ENCODE assay signal across 8 mouse cellular contexts in genomic region chr19:6268170-6268528, GRCm38 (mm10). TPM values are rescaled to one million over a fixed set of nuclear protein-coding genes. Genes with fewer than 3 reads are reported as not detected.
A peak's percentile ranks its signal among the peaks of the same experiment; 100 is the strongest.
DNase-seq lines count a peak whose midpoint lies in the region; ATAC-seq lines count a peak whose summit lies in the region.

No protein-coding gene starts in this region.

- peaks cover 18% of the 10 kb centered on the region for H3K27me3 ChIP-seq in hindbrain, embryonic 13.5 days

- 18% methylated on average over 8 of the region's 8 CpGs for WGBS in hindbrain, embryonic 13.5 days

- no peaks in the 10 kb centered on the region; the same call in 1 of the 2 replicates for H3K4me1 ChIP-seq in hindbrain, embryonic 13.5 days (replicated peaks)

- H3K4me3 ChIP-seq in hindbrain, embryonic 13.5 days = no peak overlapping the region

- H3K36me3 ChIP-seq in hindbrain, embryonic 13.5 days = no peaks in the 10 kb centered on the region

- ATAC-seq in hindbrain, embryonic 13.5 days (ENCODE audit: low FRiP score) = peak; percentile 71

- H3K27ac ChIP-seq in hindbrain, embryonic 13.5 days = no peak overlapping the region

- peak; percentile 89 for DNase-seq in MN1 (ENCODE audit: low spot score)
- DNase-seq in c-Kit-positive CD71-positive TER-119-negative erythroid progenitor cells, embryonic 14.5 days (ENCODE audit: low read depth) = peak; percentile 85
- DNase-seq in forelimb bud, embryonic 11.5 days (ENCODE audit: low read depth, low spot score) = peak; percentile 91
- peak; percentile 77 to 87 for DNase-seq in layer of hippocampus, postnatal 14 days (ENCODE audit: low spot score in 2 of 2)
- DNase-seq in lung, postnatal 14 days = peak; percentile 92
- peak; percentile 80 for DNase-seq in retina, postnatal 7 days (ENCODE audit: low read depth, low spot score)
- peak; percentile 95 for DNase-seq in thymus, postnatal 4 days

- no peak overlapping the region for H3K9ac ChIP-seq in hindbrain, embryonic 13.5 days

- H3K4me2 ChIP-seq in hindbrain, embryonic 13.5 days = no peak overlapping the region

- no peaks in the 10 kb centered on the region for H3K9me3 ChIP-seq in hindbrain, embryonic 13.5 days

RNA-seq across cellular contexts. Expression of gene Ehd1, which starts 8.4 kb away (rescaled TPM):
- 86.8 and 96.4 TPM in 2 replicates for polyA plus RNA-seq in hindbrain, embryonic 13.5 days (2015; fragmentation: Nextera tagmentation; extraction: Ambion mirVana)
- total RNA-seq in layer of hippocampus, postnatal 14 days (2021) = 10 to 100 TPM; 68.8 to 79.0 TPM

RNA-seq across cellular contexts. Expression of gene Atg2a, which starts 26.7 kb away (rescaled TPM):
- polyA plus RNA-seq in hindbrain, embryonic 13.5 days (2015; fragmentation: Nextera tagmentation; extraction: Ambion mirVana) = 11.6 and 11.7 TPM in 2 replicates
- total RNA-seq in layer of hippocampus, postnatal 14 days (2021) = 10 to 100 TPM; 35.9 to 38.2 TPM

RNA-seq across cellular contexts. Expression of gene Ppp2r5b, which starts 32.5 kb away (rescaled TPM):
- 93.8 and 98.3 TPM in 2 replicates for polyA plus RNA-seq in hindbrain, embryonic 13.5 days (2015; fragmentation: Nextera tagmentation; extraction: Ambion mirVana)
- total RNA-seq in layer of hippocampus, postnatal 14 days (2021) = 100 to 1,000 TPM; 158 to 170 TPM

RNA-seq across cellular contexts. Expression of gene Cdc42bpg, which starts 38.1 kb away (rescaled TPM):
- polyA plus RNA-seq in hindbrain, embryonic 13.5 days (2015; fragmentation: Nextera tagmentation; extraction: Ambion mirVana) = 0.42 and 0.48 TPM in 2 replicates
- 1 to 10 TPM; 4.9 to 5.6 TPM for total RNA-seq in layer of hippocampus, postnatal 14 days (2021)

RNA-seq across cellular contexts. Expression of gene Gpha2, which starts 42.0 kb away (rescaled TPM):
- 0.27 TPM in 1 of 2 replicates, not detected in the other for polyA plus RNA-seq in hindbrain, embryonic 13.5 days (2015; fragmentation: Nextera tagmentation; extraction: Ambion mirVana)
- not detected for total RNA-seq in layer of hippocampus, postnatal 14 days (2021)
